Mouse (Mus musculus): ENCODE data around the gene Ccdc90b. TPM values are rescaled to one million over a fixed set of nuclear protein-coding genes. Genes with fewer than 3 reads are reported as not detected.

Ccdc90b gene
- total RNA-seq (2023), result 6.3 to 7.6 TPM (median 6.9 TPM) in 4 replicates

GRCm38 (mm10) chr7:92560986-92561876, at the start of gene Ccdc90b:
Ccdc90b (plus strand) TSS chr7:92561149.

Other genes with a start within 250 kb of the Ccdc90b start
- 0.35 to 0.55 TPM (median 0.43 TPM) in 4 replicates for gene Ankrd42, start 76.0 kb downstream of the Ccdc90b start, total RNA-seq (2023)
- 328 to 355 TPM (median 339 TPM) in 4 replicates for gene Pcf11, start 108.8 kb downstream of the Ccdc90b start, total RNA-seq (2023)
- gene Rab30, start 180.5 kb downstream of the Ccdc90b start, total RNA-seq (2023), result 95.7 to 109 TPM (median 103 TPM) in 4 replicates